Mouse (Mus musculus) lung, postnatal 0 days (tissue): ENCODE measurements at regions not wholly inside any gene's neighbourhood (a gene's known extent, or its start where the extent isn't known, plus 50 kb on each side); places are given as distances from the start of the nearest gene placed in this dataset.

Experiments
- ATAC-seq: fragments of 200-750 bp; cut with Nextera tagmentation; 2 replicates; pipeline ENCODE4 v1.8.0; 2017; ENCODE audit warnings: moderate library complexity
- DNase-seq: peaks from one replicate; pipeline ENCODE4 v3.0.0-alpha.2; 2016; ENCODE audit warnings: low spot score
- H3K27ac ChIP-seq: fragments of 300-500 bp; sonication (generic); 2 replicates; pipeline ENCODE4 v1.5.1; 2014; ENCODE audit warnings: antibody characterized with exemption, mild to moderate bottlenecking, low read length, mixed read lengths
- H3K27me3 ChIP-seq: fragments of 300-500 bp; sonication (generic); replicated peaks from 2 replicates; pipeline ENCODE4 v1.6.1; 2014; ENCODE audit warnings: low read length, mixed read lengths; ENCODE audit not compliant: insufficient read depth
- H3K36me3 ChIP-seq: fragments of 300-500 bp; sonication (generic); 2 replicates; pipeline ENCODE4 v1.6.1; 2014; ENCODE audit warnings: low read length, mixed read lengths; ENCODE audit not compliant: insufficient read depth
- H3K4me1 ChIP-seq: fragments of 300-500 bp; sonication (generic); 2 replicates; pipeline ENCODE4 v1.6.1; 2014; ENCODE audit warnings: antibody characterized with exemption, low read depth, low read length, mixed read lengths; ENCODE audit not compliant: insufficient read depth
- H3K4me2 ChIP-seq: fragments of 300-500 bp; sonication (generic); replicated peaks from 2 replicates; pipeline ENCODE4 v1.6.1; 2014; ENCODE audit warnings: low read depth, mild to moderate bottlenecking, low read length, moderate library complexity, mixed read lengths
- H3K4me3 ChIP-seq: fragments of 300-500 bp; sonication (generic); 2 replicates; pipeline ENCODE4 v1.5.1; 2014; ENCODE audit warnings: low read depth, low read length
- H3K9ac ChIP-seq: fragments of 300-500 bp; sonication (generic); replicated peaks from 2 replicates; pipeline ENCODE4 v1.6.1; 2014; ENCODE audit warnings: low read depth, mild to moderate bottlenecking
- H3K9me3 ChIP-seq: fragments of 300-500 bp; sonication (generic); 2 replicates; pipeline ENCODE4 v1.6.1; 2016; ENCODE audit warnings: low read length, mixed read lengths
- CTCF ChIP-seq: IDR thresholded peaks from 2 replicates; pipeline ENCODE4 v1.5.1; 2016; ENCODE audit warnings: antibody characterized with exemption, mild to moderate bottlenecking
- EP300 ChIP-seq: IDR thresholded peaks from 2 replicates; pipeline ENCODE4 v1.6.1; 2016; ENCODE audit warnings: antibody characterized with exemption, mild to moderate bottlenecking, control low read depth
- WGBS: fragments of 180-500 bp; shearing (Covaris S2); extraction: QIAGEN DNeasy Blood & Tissue Kit; methylation state at CpG from one replicate; pipeline ENCODE4 v1.1.7; 2014; 5-methylcytosine and 5-hydroxymethylcytosine counted together

DNA sequence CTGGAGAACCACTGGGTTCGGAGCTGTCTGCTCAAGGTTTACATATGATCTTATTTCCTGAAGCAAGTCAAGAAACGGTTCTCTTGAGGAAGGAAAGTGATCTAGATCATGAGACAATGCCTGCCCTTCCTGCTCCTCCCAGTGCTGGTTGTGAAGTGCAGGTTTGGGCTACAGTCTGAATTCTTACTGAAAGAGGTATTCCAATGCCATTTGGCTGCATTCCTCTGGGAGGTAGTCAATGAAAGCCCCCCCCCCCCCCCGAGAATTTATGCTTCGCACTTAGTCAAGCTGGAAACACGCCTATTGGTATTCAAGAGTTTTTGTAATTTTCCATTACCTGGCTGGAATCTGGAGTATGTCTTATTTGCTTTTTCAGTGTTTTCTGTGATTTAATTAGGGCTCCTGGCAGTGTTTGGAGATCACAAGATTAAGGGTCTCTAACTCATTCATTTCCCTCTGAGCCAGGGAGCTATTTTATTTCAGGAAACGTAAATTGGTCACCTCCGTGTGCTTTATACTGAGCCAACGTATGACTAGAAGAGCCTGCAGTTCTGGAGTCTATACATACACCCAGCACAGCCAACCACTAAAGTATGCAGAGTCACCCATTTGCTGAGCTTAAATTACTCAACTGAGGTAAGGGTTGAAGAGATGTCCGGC, 84.7 kb upstream of the Ranbp3l start:
- H3K27me3 ChIP-seq = no peaks in the 10 kb centered on the region
- TF ChIP-seq CTCF (no peak), EP300 (no peak)
- H3K9ac ChIP-seq = no peak overlapping the region
- no peak overlapping the region for H3K4me2 ChIP-seq
- no peaks in the 10 kb centered on the region for H3K9me3 ChIP-seq
- DNase-seq (no peak), ATAC-seq (no peak)
- H3K27ac ChIP-seq = no peak overlapping the region
- WGBS = 52% methylated on average over 9 of the region's 9 CpGs
- no peaks in the 10 kb centered on the region for H3K36me3 ChIP-seq
- H3K4me3 ChIP-seq = no peak overlapping the region
- H3K4me1 ChIP-seq = no peaks in the 10 kb centered on the region

DNA sequence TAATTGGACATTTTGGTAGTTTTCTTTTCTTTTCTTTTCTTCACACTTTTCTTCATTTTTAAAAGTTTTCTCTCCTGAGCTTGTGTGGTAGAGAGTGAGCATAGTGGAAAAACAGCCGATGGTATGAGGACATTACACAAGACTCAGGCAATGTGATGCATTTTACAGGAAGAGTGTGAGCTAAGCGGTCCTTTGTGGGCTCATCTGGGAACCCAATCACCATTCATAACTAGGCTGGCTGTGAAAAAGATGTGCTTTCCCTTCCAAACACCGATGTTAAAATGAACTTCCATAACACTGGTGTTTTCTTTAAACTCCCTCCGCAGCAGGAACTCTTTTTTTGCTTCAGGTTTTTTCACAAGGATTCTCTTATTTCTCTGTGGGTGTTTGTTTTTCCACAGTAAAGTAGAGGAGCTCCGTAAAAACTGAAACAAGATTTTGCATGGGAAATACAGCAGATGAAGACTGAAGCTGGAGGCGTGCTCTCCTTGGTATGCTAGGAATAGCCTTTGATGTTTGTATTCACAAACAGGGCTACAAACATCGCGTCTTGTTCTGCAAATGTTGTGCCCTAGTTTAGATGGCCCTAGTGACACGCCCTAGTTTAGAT, 92.8 kb upstream of the Ranbp3l start:
- no peak for DNase-seq
- Histone ChIP-seq H3K4me3 (no peak overlapping the region), H3K27ac (no peak overlapping the region), H3K4me1 (no peaks in the 10 kb centered on the region), H3K9ac (no peak overlapping the region), H3K36me3 (no peaks in the 10 kb centered on the region), H3K4me2 (no peak overlapping the region), H3K27me3 (no peaks in the 10 kb centered on the region), H3K9me3 (no peaks in the 10 kb centered on the region)
- no peak for ATAC-seq
- TF ChIP-seq CTCF = no peak
- TF ChIP-seq EP300 = no peak
- 80% methylated on average over 9 of the region's 9 CpGs for WGBS

DNA sequence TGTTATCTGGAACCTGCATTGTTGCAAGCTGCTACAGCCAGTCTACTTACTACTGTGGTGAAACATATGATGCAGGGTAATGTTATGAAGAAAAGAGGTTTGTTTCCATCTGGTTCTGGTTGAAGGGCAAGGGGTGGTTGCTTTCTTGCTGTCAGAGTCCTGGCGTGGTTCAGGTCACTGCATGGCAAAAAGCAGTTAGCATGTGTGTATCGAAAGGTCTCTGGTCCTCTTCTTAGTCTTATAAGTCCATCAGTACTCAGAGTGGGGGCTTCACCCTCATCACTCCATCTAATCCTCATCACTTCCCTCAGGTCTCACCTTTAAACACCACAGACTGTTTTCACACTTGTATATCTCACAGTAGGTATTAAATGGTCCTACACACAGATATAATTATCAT, 99.7 kb upstream of the Ranbp3l start:
- Histone ChIP-seq H3K4me3 (no peak overlapping the region), H3K27me3 (no peaks in the 10 kb centered on the region), H3K27ac (no peak overlapping the region), H3K4me2 (no peak overlapping the region), H3K9ac (no peak overlapping the region), H3K36me3 (no peaks in the 10 kb centered on the region), H3K4me1 (no peaks in the 10 kb centered on the region), H3K9me3 (no peaks in the 10 kb centered on the region)
- TF ChIP-seq EP300 (no peak), CTCF (no peak)
- ATAC-seq = no peak
- 83% methylated on average over 2 of the region's 2 CpGs for WGBS
- no peak for DNase-seq

DNA sequence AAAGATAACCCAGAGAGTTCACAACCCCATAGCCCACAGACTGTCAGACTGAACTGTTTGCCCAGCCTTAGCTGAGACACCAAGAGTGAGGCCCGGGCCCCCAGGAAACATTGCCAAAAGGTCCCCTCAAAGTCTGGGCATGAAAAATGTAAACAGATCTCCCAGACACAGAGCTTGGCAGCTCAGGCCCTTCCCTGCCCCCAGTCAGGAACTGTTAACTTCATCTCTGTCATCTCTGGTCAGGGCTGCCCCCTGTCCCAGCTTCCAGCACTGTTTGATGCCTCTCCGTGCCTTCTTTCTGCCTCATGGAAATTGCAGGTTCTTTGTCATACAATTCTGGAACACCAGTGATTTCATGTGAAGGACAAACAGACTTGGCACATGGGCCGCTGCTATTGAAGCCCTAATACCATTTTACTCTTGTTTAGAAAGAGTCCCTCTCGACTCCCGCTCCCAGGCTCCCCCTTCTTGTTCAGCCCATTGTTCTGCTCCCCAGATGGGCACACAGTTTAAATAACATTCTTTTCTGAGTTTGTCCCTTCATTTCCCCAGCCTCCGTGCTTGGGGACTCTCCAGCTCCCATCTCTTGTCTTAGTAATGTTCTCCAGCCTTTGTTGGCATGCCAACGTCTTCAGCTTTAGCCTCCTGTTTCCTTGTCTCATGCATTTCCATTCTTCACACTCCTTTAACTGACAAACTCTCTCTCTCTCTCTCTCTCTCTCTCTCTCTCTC, 100.4 kb upstream of the Ranbp3l start:
- DNase-seq = no peak
- WGBS = 21% methylated on average over 7 of the region's 7 CpGs

DNA sequence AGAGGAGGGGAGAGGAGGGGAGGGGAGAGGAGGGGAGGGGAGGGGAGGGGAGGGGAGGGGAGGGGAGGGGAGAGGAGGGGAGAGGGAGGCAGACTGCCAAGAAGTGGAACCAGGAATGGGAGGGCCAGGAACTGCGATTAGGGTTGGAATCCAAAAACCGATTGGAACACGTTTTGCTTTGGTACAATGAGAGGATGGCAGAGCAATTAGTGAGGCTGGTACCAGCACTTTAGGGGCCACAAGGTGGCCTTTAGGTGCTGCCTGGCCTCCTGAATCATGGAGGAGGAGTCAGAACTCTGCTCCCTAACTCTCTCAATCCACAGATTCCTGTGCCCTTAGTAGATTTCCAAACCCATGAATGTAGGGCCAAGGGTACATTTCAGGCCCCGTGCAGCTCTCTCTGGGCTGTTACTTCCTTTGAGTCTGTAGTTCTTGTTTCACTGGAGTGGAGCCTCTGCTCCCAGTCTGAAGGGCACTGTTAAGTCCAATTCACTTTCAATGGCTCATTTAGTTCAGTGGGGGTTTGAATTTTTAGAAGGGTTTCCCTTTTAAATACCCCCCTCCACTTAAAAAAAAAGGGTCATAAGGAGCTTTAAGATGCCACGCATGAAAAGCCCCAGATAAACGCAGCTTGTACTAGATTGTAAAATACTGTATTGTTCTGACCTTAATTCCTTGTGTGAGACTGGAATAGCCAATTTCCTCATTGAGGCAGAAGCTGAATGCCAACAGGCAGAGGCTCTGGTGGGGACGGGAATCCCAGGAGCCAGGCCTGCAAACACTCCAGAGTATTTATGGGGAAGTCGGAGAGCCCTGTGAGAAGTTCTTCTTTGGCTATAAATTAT, 102.4 kb upstream of the Ranbp3l start:
- TF ChIP-seq CTCF (no peak), EP300 (no peak)
- Histone ChIP-seq H3K9ac (no peak overlapping the region), H3K4me1 (no peaks in the 10 kb centered on the region), H3K27ac (no peak overlapping the region), H3K4me2 (no peak overlapping the region), H3K4me3 (no peak overlapping the region), H3K9me3 (no peaks in the 10 kb centered on the region), H3K27me3 (no peaks in the 10 kb centered on the region), H3K36me3 (no peaks in the 10 kb centered on the region)
- DNase-seq (no peak), ATAC-seq (no peak)
- 65% methylated on average over 8 of the region's 8 CpGs for WGBS

More for the DNA sequence above, 100.4 kb upstream of the Ranbp3l start:
- Histone ChIP-seq H3K36me3 (no peaks in the 10 kb centered on the region), H3K4me3 (no peak overlapping the region), H3K27me3 (no peaks in the 10 kb centered on the region), H3K9ac (no peak overlapping the region), H3K27ac (no peak overlapping the region), H3K4me1 (no peaks in the 10 kb centered on the region), H3K9me3 (no peaks in the 10 kb centered on the region), H3K4me2 (no peak overlapping the region)
- TF ChIP-seq EP300 = no peak
- no peak for TF ChIP-seq CTCF
- no peak for ATAC-seq
